Mouse (Mus musculus) hindlimb bud, embryonic 11.5 days (tissue): ENCODE measurements around the gene Senp2.

Source experiments
- DNase-seq: peaks from one replicate; pipeline ENCODE4 v3.0.0-alpha.2; 2012; ENCODE audit warnings: low read depth, low spot score; ENCODE audit errors: extremely low spot score

The Senp2 gene

DNA sequence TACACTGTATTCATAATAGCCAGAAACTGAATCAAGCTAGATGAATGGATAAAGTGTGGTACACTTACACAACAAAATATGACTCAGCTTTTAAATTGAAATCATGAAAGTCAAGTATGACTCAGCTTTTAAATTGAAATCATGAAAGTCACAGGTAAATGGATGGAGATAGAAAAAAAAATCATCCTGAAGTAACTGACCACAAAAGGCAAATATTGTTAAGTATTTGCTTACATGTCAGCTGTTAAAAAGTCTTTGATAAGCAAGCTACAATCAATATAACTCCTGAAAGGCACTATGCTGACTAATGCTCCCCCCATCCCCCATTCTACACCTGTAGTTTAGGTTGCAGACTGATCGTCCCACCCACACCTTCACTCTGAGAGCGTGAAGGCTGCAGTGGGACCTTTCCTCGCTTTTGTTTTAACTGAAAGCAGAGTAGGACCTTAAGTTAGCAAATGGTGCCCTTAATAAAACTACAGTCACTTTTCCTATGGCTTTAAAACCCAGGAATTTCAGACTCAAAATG is 82.0 kb downstream of the Senp2 start:
- DNase-seq = no peak

- no peak for DNase-seq
Observed at GRCm38 (mm10) chr16:22095751-22096150, 86.5 kb downstream of the Senp2 start.

DNA sequence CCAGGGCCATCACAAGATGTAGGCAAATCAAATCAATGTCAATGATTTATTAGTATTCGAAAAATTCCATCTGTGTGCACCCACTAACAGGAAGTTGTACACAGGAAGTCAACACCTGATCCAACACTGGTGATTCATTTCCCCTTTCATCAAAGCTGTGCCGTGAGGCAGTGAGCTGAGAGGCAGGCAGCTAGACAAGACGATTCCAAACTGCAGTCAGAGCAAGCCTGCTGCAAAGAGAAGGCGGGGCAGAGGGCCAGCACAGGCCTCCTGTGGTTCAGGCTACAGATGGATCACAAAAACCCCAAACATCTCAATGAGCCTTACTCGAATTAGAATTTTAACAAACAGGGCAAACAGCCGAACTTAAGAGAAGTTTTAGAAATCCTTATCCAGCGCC is 88.4 kb downstream of the Senp2 start:
- DNase-seq = no peak
